Mouse (Mus musculus): ENCODE measurements around the gene Rhbg. TPM values are rescaled to one million over a fixed set of nuclear protein-coding genes. Genes with fewer than 3 reads are reported as not detected.

Rhbg gene
- polyA plus RNA-seq, 2 experiments: 11.0 to 17.0 TPM

DNA sequence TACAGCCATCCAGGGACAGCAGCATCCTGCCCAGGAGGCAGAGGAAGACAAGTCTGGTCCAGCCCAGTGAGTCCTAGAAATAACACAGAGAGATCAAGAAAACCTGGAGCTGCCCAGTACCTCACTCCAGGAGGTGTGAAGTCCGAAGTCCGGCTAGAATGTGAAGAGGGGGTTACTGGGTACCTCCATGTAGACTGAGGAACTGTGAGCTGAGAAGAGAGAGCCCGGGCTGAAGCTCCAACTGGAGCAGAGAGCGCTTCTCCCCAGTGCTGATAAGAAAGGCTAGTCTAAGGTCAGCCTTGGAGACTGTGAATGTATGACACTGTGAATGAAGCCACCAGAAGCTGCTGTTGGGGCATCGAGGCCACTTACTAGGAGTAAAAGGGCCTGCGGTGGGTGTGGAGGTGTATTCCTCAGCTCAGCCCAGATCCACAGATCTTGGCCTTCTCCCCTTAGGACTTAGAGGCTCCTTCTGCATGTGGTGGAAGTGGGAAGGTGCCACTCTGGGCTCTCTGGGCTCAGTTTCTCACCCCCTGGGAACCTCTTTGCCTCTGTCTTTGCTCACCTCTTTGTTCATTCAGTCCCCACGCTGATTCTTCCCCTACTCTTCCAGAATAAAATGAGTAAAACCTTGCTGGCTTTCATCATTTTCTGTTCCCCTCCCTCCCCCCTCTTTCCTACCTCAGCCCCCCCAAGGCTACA is 50.4 kb downstream of the Rhbg start:
- ATAC-seq (ENCODE audit: low FRiP score, low read depth): no peak
- no peak overlapping the region for H3K9ac ChIP-seq (ENCODE audit: low read depth, low read length, severe bottlenecking)
- DNase-seq (ENCODE audit: low spot score): no peak

DNA sequence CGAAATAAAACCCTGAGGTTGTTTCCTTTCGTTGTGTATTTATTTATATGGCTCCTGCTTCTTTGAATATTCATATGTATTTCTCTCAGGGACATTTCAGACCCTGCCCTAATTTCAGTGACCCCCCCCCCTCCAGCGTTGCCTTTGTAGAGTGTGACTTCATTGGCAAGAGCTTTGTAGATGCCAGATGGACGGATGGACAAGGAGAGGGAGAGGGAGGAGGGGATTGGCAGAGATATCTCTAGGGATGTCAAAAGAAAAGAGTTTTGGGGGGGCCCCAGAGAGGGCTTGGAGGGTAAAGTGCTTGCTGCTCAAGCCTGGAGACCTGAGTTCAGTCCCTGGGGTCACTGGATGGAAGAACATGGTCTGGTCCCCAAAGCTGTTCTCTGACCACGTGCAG is 51.1 kb downstream of the Rhbg start:
- no peaks in the 10 kb centered on the region for H3K9me3 ChIP-seq (ENCODE audit: control insufficient read depth, low read length)
- DNase-seq (ENCODE audit: low spot score) (no peak), ATAC-seq (ENCODE audit: low FRiP score, low read depth) (no peak)
- no peak overlapping the region for H3K27ac ChIP-seq (replicated peaks; ENCODE audit: low read depth, low read length)
- H3K36me3 ChIP-seq (ENCODE audit: control insufficient read depth, insufficient read depth, low read length): no peaks in the 10 kb centered on the region
- peaks cover 5% of the 10 kb centered on the region; the same call in 1 of the 2 replicates for H3K4me1 ChIP-seq (ENCODE audit: control insufficient read depth, insufficient read depth, low read length)
- peaks cover 99% of the 10 kb centered on the region for H3K27me3 ChIP-seq (ENCODE audit: control insufficient read depth, insufficient read depth, low read length)
- H3K9ac ChIP-seq (ENCODE audit: low read depth, low read length, severe bottlenecking): no peak overlapping the region
- 18% methylated on average over 5 of the region's 5 CpGs for WGBS
- H3K4me3 ChIP-seq (replicated peaks; ENCODE audit: low read length): no peak overlapping the region
- TF ChIP-seq POLR2A (IDR thresholded peaks at IDR 0.05; ENCODE audit: borderline replicate concordance, extremely low read depth, insufficient read depth, insufficient read length): no peak
- no peak overlapping the region for H3K4me2 ChIP-seq (replicated peaks; ENCODE audit: low read depth, low read length, severe bottlenecking)

More for the DNA sequence above, 50.4 kb downstream of the Rhbg start:
- TF ChIP-seq POLR2A (IDR thresholded peaks at IDR 0.05; ENCODE audit: borderline replicate concordance, extremely low read depth, insufficient read depth, insufficient read length): no peak
- peaks cover 99% of the 10 kb centered on the region for H3K27me3 ChIP-seq (ENCODE audit: control insufficient read depth, insufficient read depth, low read length)
- H3K9me3 ChIP-seq (ENCODE audit: control insufficient read depth, low read length): no peaks in the 10 kb centered on the region
- no peak overlapping the region for H3K4me3 ChIP-seq (replicated peaks; ENCODE audit: low read length)
- H3K4me2 ChIP-seq (replicated peaks; ENCODE audit: low read depth, low read length, severe bottlenecking): no peak overlapping the region
- H3K27ac ChIP-seq (replicated peaks; ENCODE audit: low read depth, low read length): no peak overlapping the region
- 4% methylated on average over 7 of the region's 7 CpGs for WGBS
- no peaks in the 10 kb centered on the region for H3K36me3 ChIP-seq (ENCODE audit: control insufficient read depth, insufficient read depth, low read length)
- H3K4me1 ChIP-seq (ENCODE audit: control insufficient read depth, insufficient read depth, low read length): peaks cover 5% of the 10 kb centered on the region; the same call in 1 of the 2 replicates

DNA sequence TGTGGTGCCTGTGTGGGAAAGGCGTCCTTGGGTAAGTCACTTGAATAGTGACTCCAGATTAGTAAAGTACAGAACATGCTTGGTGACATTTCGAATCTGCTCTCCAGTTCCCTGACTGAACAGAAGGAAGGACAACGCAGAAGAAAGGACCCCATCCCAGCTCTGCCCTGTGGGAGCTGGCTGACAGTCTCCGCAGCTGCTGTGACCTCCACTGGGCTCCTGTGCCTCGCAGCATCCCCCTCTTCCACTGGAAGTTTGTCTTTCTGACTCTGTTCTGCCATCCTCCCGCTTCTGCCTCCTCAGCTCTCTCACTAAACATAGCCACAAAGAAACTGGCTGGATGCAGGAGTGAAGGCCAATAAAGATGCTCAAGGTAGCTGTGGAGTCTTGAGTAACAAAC is 51.5 kb downstream of the Rhbg start:
- H3K9ac ChIP-seq (ENCODE audit: low read depth, low read length, severe bottlenecking): no peak overlapping the region
- no peak for ATAC-seq (ENCODE audit: low FRiP score, low read depth)
- no peak overlapping the region for H3K4me2 ChIP-seq (replicated peaks; ENCODE audit: low read depth, low read length, severe bottlenecking)
- no peaks in the 10 kb centered on the region for H3K36me3 ChIP-seq (ENCODE audit: control insufficient read depth, insufficient read depth, low read length)
- no peak for DNase-seq (ENCODE audit: low spot score)
- no peaks in the 10 kb centered on the region for H3K9me3 ChIP-seq (ENCODE audit: control insufficient read depth, low read length)
- peaks cover 5% of the 10 kb centered on the region; the same call in 1 of the 2 replicates for H3K4me1 ChIP-seq (ENCODE audit: control insufficient read depth, insufficient read depth, low read length)
- TF ChIP-seq POLR2A (IDR thresholded peaks at IDR 0.05; ENCODE audit: borderline replicate concordance, extremely low read depth, insufficient read depth, insufficient read length): no peak
- no peak overlapping the region for H3K27ac ChIP-seq (replicated peaks; ENCODE audit: low read depth, low read length)
- peaks cover 99% of the 10 kb centered on the region for H3K27me3 ChIP-seq (ENCODE audit: control insufficient read depth, insufficient read depth, low read length)
- 6% methylated on average over 6 of the region's 6 CpGs for WGBS
- no peak overlapping the region for H3K4me3 ChIP-seq (replicated peaks; ENCODE audit: low read length)

- no peak overlapping the region for H3K4me2 ChIP-seq (replicated peaks; ENCODE audit: low read depth, low read length, severe bottlenecking)
- H3K27me3 ChIP-seq (ENCODE audit: control insufficient read depth, insufficient read depth, low read length): peaks cover 99% of the 10 kb centered on the region
- TF ChIP-seq POLR2A (IDR thresholded peaks at IDR 0.05; ENCODE audit: borderline replicate concordance, extremely low read depth, insufficient read depth, insufficient read length): no peak
- no peak for DNase-seq (ENCODE audit: low spot score)
- no peak overlapping the region for H3K9ac ChIP-seq (ENCODE audit: low read depth, low read length, severe bottlenecking)
- no peak overlapping the region for H3K4me3 ChIP-seq (replicated peaks; ENCODE audit: low read length)
- no peak overlapping the region for H3K27ac ChIP-seq (replicated peaks; ENCODE audit: low read depth, low read length)
- H3K4me1 ChIP-seq (ENCODE audit: control insufficient read depth, insufficient read depth, low read length): peaks cover 5% of the 10 kb centered on the region; the same call in 1 of the 2 replicates
- 12% methylated on average over 5 of the region's 5 CpGs for WGBS
- no peaks in the 10 kb centered on the region for H3K36me3 ChIP-seq (ENCODE audit: control insufficient read depth, insufficient read depth, low read length)
- H3K9me3 ChIP-seq (ENCODE audit: control insufficient read depth, low read length): no peaks in the 10 kb centered on the region
- no peak for ATAC-seq (ENCODE audit: low FRiP score, low read depth)
These were observed 52.9 kb downstream of the Rhbg start for GRCm38 (mm10) chr3:88201640-88202039.

- Histone ChIP-seq H3K36me3 (ENCODE audit: control insufficient read depth, insufficient read depth, low read length) (no peaks in the 10 kb centered on the region), H3K4me3 (replicated peaks; ENCODE audit: low read length) (peak overlapping the region; percentile 29), H3K9ac (ENCODE audit: low read depth, low read length, severe bottlenecking) (0 out of 2 replicates have a peak overlapping the region, but pooled peaks have one; percentile 36), H3K9me3 (ENCODE audit: control insufficient read depth, low read length) (no peaks in the 10 kb centered on the region), H3K27me3 (ENCODE audit: control insufficient read depth, insufficient read depth, low read length) (peaks cover 98% of the 10 kb centered on the region), H3K4me2 (replicated peaks; ENCODE audit: low read depth, low read length, severe bottlenecking) (peak overlapping the region; percentile 43), H3K27ac (replicated peaks; ENCODE audit: low read depth, low read length) (no peak overlapping the region), H3K4me1 (ENCODE audit: control insufficient read depth, insufficient read depth, low read length) (peaks cover 5% of the 10 kb centered on the region; the same call in 1 of the 2 replicates)
- no peak for ATAC-seq (ENCODE audit: low FRiP score, low read depth)
- no peak for DNase-seq (ENCODE audit: low spot score)
- no peak for TF ChIP-seq POLR2A (IDR thresholded peaks at IDR 0.05; ENCODE audit: borderline replicate concordance, extremely low read depth, insufficient read depth, insufficient read length)
- 0% methylated on average over 19 of the region's 37 CpGs for WGBS
These were observed 53.6 kb downstream of the Rhbg start for GRCm38 (mm10) chr3:88200972-88201330.
